Mouse (Mus musculus) R1 (cell line): ENCODE results near the gene Pan3.

Experiments
- DNase-seq: peaks from one replicate; pipeline ENCODE4 v3.0.0-alpha.2; 2018; ENCODE audit warnings: low read depth, low spot score

Pan3 gene

GRCm38 (mm10) chr5:147430936-147431839 is 1.2 kb downstream of the Pan3 start:
- DNase-seq, result peak; percentile 60

GRCm38 (mm10) chr5:147432927-147433326 is 3.0 kb downstream of the Pan3 start:
- no peak for DNase-seq

GRCm38 (mm10) chr5:147435224-147435623 is 5.3 kb downstream of the Pan3 start:
- DNase-seq, result no peak

- DNase-seq, result no peak
Measured at GRCm38 (mm10) chr5:147435751-147436150, 5.8 kb downstream of the Pan3 start.

GRCm38 (mm10) chr5:147436491-147436890 is 6.5 kb downstream of the Pan3 start:
- DNase-seq, result no peak

- no peak for DNase-seq
Measured at GRCm38 (mm10) chr5:147440996-147441507, 11.1 kb downstream of the Pan3 start.

- no peak for DNase-seq
Measured at GRCm38 (mm10) chr5:147441979-147442378, 12.0 kb downstream of the Pan3 start.

- peak; percentile 35 for DNase-seq
Measured at GRCm38 (mm10) chr5:147442741-147443140, 12.8 kb downstream of the Pan3 start.

GRCm38 (mm10) chr5:147444298-147444697 is 14.3 kb downstream of the Pan3 start:
- no peak for DNase-seq

GRCm38 (mm10) chr5:147444757-147445156 is 14.8 kb downstream of the Pan3 start:
- no peak for DNase-seq

- DNase-seq, result no peak
Measured at GRCm38 (mm10) chr5:147445252-147445651, 15.3 kb downstream of the Pan3 start.

- no peak for DNase-seq
Measured at GRCm38 (mm10) chr5:147448526-147448925, 18.6 kb downstream of the Pan3 start.

GRCm38 (mm10) chr5:147448933-147449332 is 19.0 kb downstream of the Pan3 start:
- DNase-seq, result no peak

- no peak for DNase-seq
Measured at GRCm38 (mm10) chr5:147456491-147456890, 26.5 kb downstream of the Pan3 start.

- DNase-seq, result peak; percentile 21
Measured at GRCm38 (mm10) chr5:147459821-147460567, 30.0 kb downstream of the Pan3 start.

- no peak for DNase-seq
Measured at GRCm38 (mm10) chr5:147463251-147463650, 33.3 kb downstream of the Pan3 start.

- DNase-seq, result no peak
Measured at GRCm38 (mm10) chr5:147466361-147466760, 36.4 kb downstream of the Pan3 start.

GRCm38 (mm10) chr5:147471163-147471562 is 41.2 kb downstream of the Pan3 start:
- no peak for DNase-seq

GRCm38 (mm10) chr5:147473071-147473470 is 43.1 kb downstream of the Pan3 start:
- no peak for DNase-seq

GRCm38 (mm10) chr5:147473856-147474255 is 43.9 kb downstream of the Pan3 start:
- no peak for DNase-seq

- no peak for DNase-seq
Measured at GRCm38 (mm10) chr5:147476109-147476508, 46.1 kb downstream of the Pan3 start.

GRCm38 (mm10) chr5:147477106-147477505 is 47.1 kb downstream of the Pan3 start:
- DNase-seq, result no peak
